Mouse (Mus musculus): ENCODE measurements around the gene Cmip. TPM values are rescaled to one million over a fixed set of nuclear protein-coding genes. Genes with fewer than 3 reads are reported as not detected.

Gene Cmip
- polyA plus RNA-seq, 1 experiment, result 103 TPM

DNA sequence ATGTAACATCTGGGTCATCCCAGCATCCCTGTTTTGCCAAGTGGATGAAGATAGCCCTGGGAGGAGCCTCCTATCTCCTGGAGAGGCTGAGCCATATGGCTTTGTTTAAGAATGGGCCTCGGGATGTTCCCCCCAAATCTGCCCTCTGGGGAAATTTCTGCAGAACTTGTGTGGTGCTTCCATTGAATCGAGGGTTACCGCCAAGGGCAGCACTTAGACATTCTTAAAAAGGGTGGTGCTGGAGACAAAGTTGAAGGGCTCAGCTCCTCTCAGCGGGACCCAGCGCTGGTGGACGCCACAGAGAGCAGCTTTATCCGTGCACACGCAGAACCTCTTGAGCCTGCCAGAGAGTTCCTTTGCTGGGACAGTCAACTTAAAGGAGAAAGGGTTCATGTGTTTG is 113.1 kb downstream of the Cmip start:
- Histone ChIP-seq H3K27me3 (ENCODE audit: control insufficient read depth, insufficient read depth, low read length) (no peaks in the 10 kb centered on the region), H3K27ac (ENCODE audit: control insufficient read depth, insufficient read depth, low read length) (no peak overlapping the region), H3K4me3 (ENCODE audit: control insufficient read depth, insufficient read depth, low read length) (no peak overlapping the region), H3K36me3 (ENCODE audit: control insufficient read depth, insufficient read depth, low read length) (no peaks in the 10 kb centered on the region), H3K4me1 (replicated peaks; ENCODE audit: control insufficient read depth, insufficient read depth, low read length) (peaks cover 30% of the 10 kb centered on the region)
- TF ChIP-seq POLR2A (IDR thresholded peaks at IDR 0.05; ENCODE audit: control insufficient read depth, extremely low read depth, insufficient read depth, low read length, poor library complexity) (no peak), CTCF (IDR thresholded peaks at IDR 0.05; ENCODE audit: borderline replicate concordance, control insufficient read depth, extremely low read depth, insufficient read depth, low read length, poor library complexity) (no peak)
- DNase-seq, result no peak
- WGBS, result 78% methylated on average over 8 of the region's 8 CpGs

DNA sequence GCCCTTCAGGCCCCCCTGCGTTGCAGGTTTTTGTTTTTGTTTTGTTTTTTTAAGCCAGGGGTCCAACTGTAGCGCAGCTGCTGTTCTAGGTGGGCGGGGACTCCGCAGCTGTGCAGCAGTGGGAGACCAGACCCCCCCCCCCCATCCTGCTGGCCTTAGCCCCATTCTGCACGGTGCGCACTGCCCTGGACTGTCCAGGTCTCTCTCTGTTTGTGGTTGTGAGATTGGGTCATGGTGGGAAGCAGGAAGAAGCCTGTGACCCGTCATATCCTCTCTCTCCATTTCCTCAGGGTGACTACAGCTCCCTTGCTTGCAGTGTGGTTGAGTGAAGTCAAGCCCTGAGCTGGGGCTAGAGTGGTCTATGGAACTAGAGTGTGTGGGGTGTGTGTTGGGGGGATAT is 114.3 kb downstream of the Cmip start:
- H3K36me3 ChIP-seq (ENCODE audit: control insufficient read depth, insufficient read depth, low read length), result no peaks in the 10 kb centered on the region
- no peaks in the 10 kb centered on the region for H3K27me3 ChIP-seq (ENCODE audit: control insufficient read depth, insufficient read depth, low read length)
- H3K4me1 ChIP-seq (replicated peaks; ENCODE audit: control insufficient read depth, insufficient read depth, low read length), result peaks cover 30% of the 10 kb centered on the region
- TF ChIP-seq CTCF (IDR thresholded peaks at IDR 0.05; ENCODE audit: borderline replicate concordance, control insufficient read depth, extremely low read depth, insufficient read depth, low read length, poor library complexity), result no peak
- TF ChIP-seq POLR2A (IDR thresholded peaks at IDR 0.05; ENCODE audit: control insufficient read depth, extremely low read depth, insufficient read depth, low read length, poor library complexity), result no peak
- 72% methylated on average over 7 of the region's 7 CpGs for WGBS
- H3K27ac ChIP-seq (ENCODE audit: control insufficient read depth, insufficient read depth, low read length), result no peak overlapping the region
- H3K4me3 ChIP-seq (ENCODE audit: control insufficient read depth, insufficient read depth, low read length), result no peak overlapping the region
- DNase-seq, result no peak

- H3K27me3 ChIP-seq (ENCODE audit: control insufficient read depth, insufficient read depth, low read length), result no peaks in the 10 kb centered on the region
- WGBS, result 97% methylated on average over 12 of the region's 12 CpGs
- H3K27ac ChIP-seq (ENCODE audit: control insufficient read depth, insufficient read depth, low read length), result no peak overlapping the region
- peaks cover 1% of the 10 kb centered on the region for H3K36me3 ChIP-seq (ENCODE audit: control insufficient read depth, insufficient read depth, low read length)
- no peak for DNase-seq
- TF ChIP-seq POLR2A (IDR thresholded peaks at IDR 0.05; ENCODE audit: control insufficient read depth, extremely low read depth, insufficient read depth, low read length, poor library complexity) (no peak), CTCF (IDR thresholded peaks at IDR 0.05; ENCODE audit: borderline replicate concordance, control insufficient read depth, extremely low read depth, insufficient read depth, low read length, poor library complexity) (no peak)
- H3K4me1 ChIP-seq (replicated peaks; ENCODE audit: control insufficient read depth, insufficient read depth, low read length), result peaks cover 25% of the 10 kb centered on the region
- H3K4me3 ChIP-seq (ENCODE audit: control insufficient read depth, insufficient read depth, low read length), result no peak overlapping the region
Observed at GRCm38 (mm10) chr8:117372070-117372469, 115.2 kb downstream of the Cmip start.

GRCm38 (mm10) chr8:117373001-117373428 is 116.2 kb downstream of the Cmip start:
- no peak for TF ChIP-seq POLR2A (IDR thresholded peaks at IDR 0.05; ENCODE audit: control insufficient read depth, extremely low read depth, insufficient read depth, low read length, poor library complexity)
- TF ChIP-seq CTCF (IDR thresholded peaks at IDR 0.05; ENCODE audit: borderline replicate concordance, control insufficient read depth, extremely low read depth, insufficient read depth, low read length, poor library complexity), result no peak
- Histone ChIP-seq H3K36me3 (ENCODE audit: control insufficient read depth, insufficient read depth, low read length) (peaks cover 3% of the 10 kb centered on the region), H3K27ac (ENCODE audit: control insufficient read depth, insufficient read depth, low read length) (no peak overlapping the region), H3K4me1 (replicated peaks; ENCODE audit: control insufficient read depth, insufficient read depth, low read length) (peaks cover 20% of the 10 kb centered on the region), H3K4me3 (ENCODE audit: control insufficient read depth, insufficient read depth, low read length) (no peak overlapping the region), H3K27me3 (ENCODE audit: control insufficient read depth, insufficient read depth, low read length) (no peaks in the 10 kb centered on the region)
- 90% methylated on average over 11 of the region's 11 CpGs for WGBS
- DNase-seq, result no peak

DNA sequence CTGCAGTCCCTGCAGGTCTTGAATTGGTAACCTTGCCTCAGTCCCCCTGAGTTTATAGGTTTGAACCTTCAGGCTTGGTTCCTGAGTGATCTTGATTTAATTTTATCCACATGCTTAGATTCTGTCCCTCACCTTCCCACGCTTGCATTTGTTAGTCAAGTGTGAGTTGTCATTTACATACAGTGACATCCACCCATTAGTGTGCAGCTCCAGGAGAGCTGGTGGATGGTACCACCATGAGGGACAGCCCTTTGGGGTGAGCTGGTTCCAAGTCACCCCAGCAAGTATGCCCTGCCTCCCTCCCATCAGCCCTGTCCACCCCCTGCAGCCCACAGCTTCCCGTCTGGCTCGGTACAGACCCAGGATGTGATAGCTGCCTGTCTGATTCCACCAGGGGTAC is 117.2 kb downstream of the Cmip start:
- no peak overlapping the region for H3K4me3 ChIP-seq (ENCODE audit: control insufficient read depth, insufficient read depth, low read length)
- DNase-seq, result no peak
- H3K36me3 ChIP-seq (ENCODE audit: control insufficient read depth, insufficient read depth, low read length), result peaks cover 3% of the 10 kb centered on the region
- no peaks in the 10 kb centered on the region for H3K27me3 ChIP-seq (ENCODE audit: control insufficient read depth, insufficient read depth, low read length)
- 84% methylated on average over 3 of the region's 3 CpGs for WGBS
- peaks cover 20% of the 10 kb centered on the region for H3K4me1 ChIP-seq (replicated peaks; ENCODE audit: control insufficient read depth, insufficient read depth, low read length)
- no peak overlapping the region for H3K27ac ChIP-seq (ENCODE audit: control insufficient read depth, insufficient read depth, low read length)
- TF ChIP-seq CTCF (IDR thresholded peaks at IDR 0.05; ENCODE audit: borderline replicate concordance, control insufficient read depth, extremely low read depth, insufficient read depth, low read length, poor library complexity) (no peak), POLR2A (IDR thresholded peaks at IDR 0.05; ENCODE audit: control insufficient read depth, extremely low read depth, insufficient read depth, low read length, poor library complexity) (no peak)

DNA sequence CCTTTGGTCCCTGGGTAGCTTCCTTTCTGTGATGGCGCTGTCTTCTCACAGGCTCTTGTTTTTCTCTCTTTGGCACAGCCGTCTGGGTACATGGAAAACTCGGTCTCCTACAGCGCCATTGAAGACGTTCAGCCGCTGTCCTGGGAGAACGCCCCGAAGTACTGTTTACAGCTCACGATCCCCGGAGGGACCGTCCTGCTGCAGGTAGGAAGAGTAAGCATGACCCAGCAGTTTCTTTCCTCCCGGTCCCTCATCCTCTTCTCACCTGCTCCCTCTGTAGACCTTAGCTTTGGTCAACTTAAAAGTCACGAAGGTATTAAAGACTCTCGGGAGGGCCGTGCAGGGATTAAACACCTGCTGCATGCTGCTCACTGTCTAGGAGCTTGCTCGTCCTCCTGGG is 120.1 kb downstream of the Cmip start:
- Histone ChIP-seq H3K27me3 (ENCODE audit: control insufficient read depth, insufficient read depth, low read length) (no peaks in the 10 kb centered on the region), H3K4me1 (replicated peaks; ENCODE audit: control insufficient read depth, insufficient read depth, low read length) (no peaks in the 10 kb centered on the region), H3K36me3 (ENCODE audit: control insufficient read depth, insufficient read depth, low read length) (peaks cover 3% of the 10 kb centered on the region), H3K27ac (ENCODE audit: control insufficient read depth, insufficient read depth, low read length) (no peak overlapping the region), H3K4me3 (ENCODE audit: control insufficient read depth, insufficient read depth, low read length) (no peak overlapping the region)
- WGBS, result 96% methylated on average over 16 of the region's 16 CpGs
- no peak for TF ChIP-seq CTCF (IDR thresholded peaks at IDR 0.05; ENCODE audit: borderline replicate concordance, control insufficient read depth, extremely low read depth, insufficient read depth, low read length, poor library complexity)
- no peak for TF ChIP-seq POLR2A (IDR thresholded peaks at IDR 0.05; ENCODE audit: control insufficient read depth, extremely low read depth, insufficient read depth, low read length, poor library complexity)
- no peak for DNase-seq

- TF ChIP-seq POLR2A (IDR thresholded peaks at IDR 0.05; ENCODE audit: control insufficient read depth, extremely low read depth, insufficient read depth, low read length, poor library complexity) (no peak), CTCF (IDR thresholded peaks at IDR 0.05; ENCODE audit: borderline replicate concordance, control insufficient read depth, extremely low read depth, insufficient read depth, low read length, poor library complexity) (no peak)
- Histone ChIP-seq H3K27me3 (ENCODE audit: control insufficient read depth, insufficient read depth, low read length) (no peaks in the 10 kb centered on the region), H3K36me3 (ENCODE audit: control insufficient read depth, insufficient read depth, low read length) (peaks cover 3% of the 10 kb centered on the region), H3K27ac (ENCODE audit: control insufficient read depth, insufficient read depth, low read length) (no peak overlapping the region), H3K4me3 (ENCODE audit: control insufficient read depth, insufficient read depth, low read length) (no peak overlapping the region), H3K4me1 (replicated peaks; ENCODE audit: control insufficient read depth, insufficient read depth, low read length) (no peaks in the 10 kb centered on the region)
- WGBS, result 92% methylated on average over 7 of the region's 7 CpGs
- DNase-seq, result no peak
Observed at GRCm38 (mm10) chr8:117378625-117379024, 121.8 kb downstream of the Cmip start.
